Mouse (Mus musculus) olfactory bulb, adult 2 months (tissue): ENCODE data around the gene Slc16a4.

ENCODE experiments used
- CTCF ChIP-seq: fragments of 200-500 bp; IDR thresholded peaks from 2 replicates; pipeline ENCODE4 v1.5.1; 2012; ENCODE audit warnings: low read depth, mild to moderate bottlenecking, low read length, moderate library complexity; ENCODE audit not compliant: insufficient read depth
- POLR2A ChIP-seq: fragments of 200-500 bp; IDR thresholded peaks from 2 replicates; pipeline ENCODE4 v1.6.1; 2012; ENCODE audit warnings: mild to moderate bottlenecking, low read depth, low read length, moderate library complexity; ENCODE audit not compliant: insufficient read depth

- TF ChIP-seq CTCF (no peak), POLR2A (peak; percentile 56)
Observed at GRCm38 (mm10) chr3:107278479-107279269, 12.4 kb upstream of the Slc16a4 start, which contains the start of gene Lamtor5.
